Mouse (Mus musculus): ENCODE data around the gene Arl14.
"Not testable (repeated sequence)": the region's sequence is repeated elsewhere in the genome, so short reads cannot be mapped to it uniquely, and the experiment has no call there.

The Arl14 gene

DNA sequence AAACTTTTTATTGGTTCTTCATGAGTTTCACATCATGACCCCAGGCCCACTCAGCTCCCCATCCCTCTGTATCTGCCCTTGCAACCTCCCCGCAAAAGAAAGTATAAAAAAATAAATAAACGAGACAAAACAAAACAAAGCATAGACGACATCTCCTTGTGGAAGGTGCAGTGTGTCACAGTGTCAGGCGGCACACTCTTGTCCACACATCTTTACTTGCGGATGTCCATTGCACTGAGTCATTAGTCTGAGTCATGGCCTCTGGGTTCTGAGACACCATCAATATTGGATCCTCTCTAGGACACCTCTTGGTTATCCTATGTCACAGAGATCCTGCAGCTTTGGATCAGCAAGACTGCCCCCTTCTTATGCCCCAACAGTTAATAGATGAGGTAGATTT, 7.7 kb upstream of the Arl14 start:
- no peak for DNase-seq

- no peak for DNase-seq
Measured at GRCm38 (mm10) chr3:69222502-69222900, 282 bp downstream of the Arl14 start.

- no peak for DNase-seq
Measured at GRCm38 (mm10) chr3:69222987-69223386, 768 bp downstream of the Arl14 start.

DNA sequence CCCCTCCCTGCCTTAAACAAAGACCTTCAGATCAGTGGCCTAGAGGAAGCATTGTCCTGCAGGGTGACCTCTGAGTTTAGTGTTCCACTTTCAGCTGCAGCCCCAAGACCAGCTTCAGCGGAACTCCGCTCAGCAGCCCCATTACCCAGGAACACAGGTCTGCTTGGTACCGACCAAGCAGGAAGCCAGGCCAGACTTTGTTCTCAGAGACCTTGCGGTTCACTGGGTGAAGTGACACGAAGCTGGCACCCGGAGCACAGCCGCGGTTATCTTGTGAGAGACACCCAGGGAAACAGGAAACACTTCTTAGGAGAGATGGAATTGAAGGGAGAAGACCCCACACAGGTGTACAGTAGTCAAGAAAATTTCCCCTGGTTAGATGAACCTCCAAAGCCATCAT, 1.4 kb downstream of the Arl14 start:
- no peak for DNase-seq

- DNase-seq: no peak
Measured at GRCm38 (mm10) chr3:69225019-69225418, 2.8 kb downstream of the Arl14 start.

- DNase-seq: no peak
Measured at GRCm38 (mm10) chr3:69226496-69226895, 4.3 kb downstream of the Arl14 start.

GRCm38 (mm10) chr3:69228002-69228401, 5.8 kb downstream of the Arl14 start:
- no peak for DNase-seq

DNA sequence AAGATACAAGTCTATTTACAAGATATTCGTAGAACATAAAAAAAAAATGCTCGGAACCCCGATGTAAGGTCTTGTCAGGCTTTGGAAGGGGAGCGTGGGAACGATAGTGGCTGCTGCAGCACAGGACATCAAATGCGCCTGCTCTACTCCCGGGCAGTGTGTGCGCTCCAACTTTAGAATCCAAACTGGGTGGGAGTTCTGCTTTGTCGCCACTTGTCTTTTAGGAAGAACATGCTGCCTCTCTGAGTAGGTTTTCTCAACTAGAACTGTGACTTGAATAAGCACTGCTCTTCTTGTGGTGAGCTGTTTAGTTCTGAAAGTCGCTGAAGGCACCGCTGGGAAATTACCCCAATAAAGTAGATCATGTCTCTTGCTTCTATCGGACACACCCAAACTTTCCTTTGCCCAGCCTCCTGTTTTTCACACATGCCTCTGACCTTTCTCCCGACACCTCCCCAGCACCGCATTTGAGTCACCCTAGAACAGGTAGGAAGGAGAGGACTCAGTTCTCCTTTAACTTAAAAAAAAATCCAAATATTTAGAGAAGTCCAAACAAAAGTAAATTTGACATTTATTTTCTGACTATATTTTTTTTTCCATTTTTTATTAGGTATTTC, 9.4 kb downstream of the Arl14 start:
- DNase-seq: no peak

DNA sequence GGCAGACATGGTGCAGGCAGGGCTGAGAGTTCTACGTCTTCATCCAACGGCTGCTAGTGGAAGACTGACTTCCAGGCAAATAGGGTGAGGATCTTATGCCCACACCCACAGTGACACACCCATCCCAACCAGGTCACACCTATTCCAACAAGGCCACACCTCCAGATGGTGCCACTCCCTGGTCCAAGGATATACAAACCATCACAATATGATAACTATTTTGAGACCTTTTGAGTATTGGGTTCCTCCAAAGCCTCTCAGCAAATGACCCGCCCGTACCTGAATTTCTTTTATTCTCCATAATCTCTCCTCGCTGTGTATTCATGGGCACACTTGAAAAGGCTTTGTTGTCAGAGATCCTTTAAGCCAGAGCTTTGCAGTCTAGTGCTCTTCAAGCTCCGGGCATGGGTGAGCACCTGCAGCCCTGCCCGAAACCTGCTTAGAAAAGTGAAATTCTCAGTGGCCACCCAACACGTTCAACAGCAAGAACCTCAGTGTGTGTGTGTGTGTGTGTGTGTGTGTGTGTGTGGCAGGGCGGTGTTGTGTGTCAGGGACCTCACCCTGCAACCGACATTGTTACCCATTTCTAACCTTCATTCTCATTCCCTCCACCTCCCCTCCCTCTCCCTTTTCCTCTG, 11.5 kb downstream of the Arl14 start:
- not testable (repeated sequence) for DNase-seq

- DNase-seq: no peak
Measured at GRCm38 (mm10) chr3:69234525-69234924, 12.3 kb downstream of the Arl14 start.

GRCm38 (mm10) chr3:69235806-69236205, 13.6 kb downstream of the Arl14 start:
- no peak for DNase-seq

DNA sequence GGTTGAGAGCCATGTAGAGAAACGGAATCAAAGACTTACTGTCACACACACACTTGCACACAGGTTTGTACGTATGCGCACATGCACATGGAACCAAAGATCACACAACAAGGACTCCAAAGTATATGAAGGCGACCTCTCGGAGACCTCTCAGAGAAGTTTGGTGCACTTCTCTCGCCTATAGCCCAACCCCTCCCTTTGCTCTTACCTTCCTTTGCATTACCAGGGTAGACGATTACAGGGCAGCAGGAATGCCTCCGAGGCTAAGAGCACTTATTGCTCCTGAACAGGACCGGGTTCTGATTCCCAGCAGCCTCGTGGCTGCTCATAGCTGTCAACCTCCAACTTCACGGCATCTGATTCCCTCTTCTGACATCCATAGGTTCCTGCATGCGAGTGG, 14.3 kb downstream of the Arl14 start:
- no peak for DNase-seq

DNA sequence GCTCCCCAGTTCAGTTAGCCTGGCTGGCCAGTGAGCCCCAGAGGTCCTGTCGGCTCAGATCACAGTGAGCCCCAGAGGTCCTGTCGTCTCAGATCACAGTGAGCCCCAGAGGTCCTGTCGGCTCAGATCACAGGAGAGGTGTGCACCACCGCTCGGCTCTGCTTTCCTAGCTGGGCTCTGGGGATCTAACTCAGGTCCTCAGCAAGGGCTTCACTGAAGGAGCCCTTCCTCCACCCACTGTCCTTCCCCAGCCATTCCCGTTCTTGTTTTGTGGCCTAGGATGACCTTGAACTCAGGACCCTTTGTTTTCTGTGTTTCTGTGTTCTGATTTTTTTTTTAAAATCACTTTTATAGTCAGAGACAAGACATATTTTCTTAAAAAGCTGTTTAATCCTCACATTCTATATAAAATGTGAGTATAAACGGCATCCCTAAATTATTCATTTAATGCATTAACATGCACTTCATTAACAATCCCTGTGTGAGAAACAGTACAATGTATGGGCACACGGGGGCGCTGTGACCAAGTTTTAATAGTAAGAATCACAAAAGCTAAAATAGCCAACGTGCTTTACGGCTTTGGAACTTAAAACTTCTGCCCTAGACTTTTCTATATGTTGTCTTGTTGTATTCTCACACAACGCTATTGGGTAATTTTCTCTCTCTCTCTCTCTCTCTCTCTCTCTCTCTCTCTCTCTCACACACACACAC, 16.1 kb downstream of the Arl14 start:
- DNase-seq: peak; percentile 71

- no peak for DNase-seq
Measured at GRCm38 (mm10) chr3:69239246-69239645, 17.0 kb downstream of the Arl14 start.

- DNase-seq: no peak
Measured at GRCm38 (mm10) chr3:69241020-69241419, 18.8 kb downstream of the Arl14 start.

- no peak for DNase-seq
Measured at GRCm38 (mm10) chr3:69253096-69253866, 31.1 kb downstream of the Arl14 start.

- DNase-seq: no peak
Measured at GRCm38 (mm10) chr3:69254676-69255075, 32.5 kb downstream of the Arl14 start.

- peak; percentile 52 for DNase-seq
Measured at GRCm38 (mm10) chr3:69257049-69257699, 35.0 kb downstream of the Arl14 start.

DNA sequence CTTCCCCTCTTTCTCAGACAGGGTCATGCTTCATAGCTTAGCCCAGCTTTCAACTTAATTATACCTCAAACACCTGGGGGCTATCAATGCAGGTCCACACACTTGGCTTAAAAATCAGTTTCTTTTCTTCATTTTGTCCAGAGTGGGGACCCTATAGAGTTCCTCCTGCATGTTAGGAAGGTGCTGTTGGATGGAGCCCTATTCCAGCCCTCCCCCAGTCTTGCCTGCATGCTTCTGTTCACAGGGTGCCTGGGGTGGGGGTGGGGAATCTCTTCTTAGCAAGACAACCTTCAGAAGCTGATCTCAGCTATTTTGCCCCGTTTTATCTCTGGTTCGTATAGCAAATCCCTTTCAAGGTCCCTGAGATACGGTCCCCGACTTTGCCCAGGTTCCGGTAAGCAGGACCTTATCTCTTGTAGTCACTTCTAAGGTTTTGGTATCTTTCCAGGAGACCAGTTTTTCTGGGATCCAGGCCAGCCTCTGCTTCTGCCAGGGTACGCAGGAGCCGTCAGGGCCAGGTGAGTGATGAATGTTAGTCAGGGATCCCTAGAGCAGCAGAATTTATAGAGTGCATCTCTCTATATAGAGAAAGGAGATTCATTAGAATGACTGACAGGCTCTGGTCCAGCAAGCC, 40.9 kb downstream of the Arl14 start:
- DNase-seq: no peak

GRCm38 (mm10) chr3:69264299-69264698, 42.1 kb downstream of the Arl14 start:
- not testable (repeated sequence) for DNase-seq

DNA sequence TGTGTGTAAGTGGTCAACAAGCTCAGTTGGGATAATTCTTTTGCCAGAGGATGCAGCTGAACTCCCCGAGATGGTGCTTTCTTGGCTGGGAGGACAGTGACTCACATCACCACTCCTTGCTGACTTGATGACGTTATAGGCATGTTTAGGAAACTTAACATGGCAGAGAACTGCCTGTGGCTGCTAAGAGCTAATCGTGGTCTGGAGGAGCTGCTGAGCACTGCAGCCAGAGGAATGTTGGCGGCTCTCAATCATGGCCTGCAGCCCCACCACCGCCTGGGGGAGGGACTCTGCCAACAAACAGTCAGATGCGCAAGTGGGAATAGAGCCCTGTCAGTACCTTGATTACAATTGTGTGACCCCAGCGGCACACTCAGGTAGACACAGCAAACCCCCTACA, 49.6 kb downstream of the Arl14 start:
- no peak for DNase-seq

Measured in lung, postnatal 14 days (tissue).